Mouse (Mus musculus): ENCODE measurements around the gene Lcmt2. TPM values are rescaled to one million over a fixed set of nuclear protein-coding genes. Genes with fewer than 3 reads are reported as not detected.

Lcmt2 gene
- total RNA-seq (2018; cell fraction: chromatin; rRNA removed), result 10 to 100 TPM in 2 of 26 experiments, 1 to 10 TPM in 23, under 1 TPM in 1; 1.00 to 16.0 (median 4.2) TPM
- 10 to 100 TPM in 4 of 26 experiments, 1 to 10 TPM in 22; 1.7 to 12.4 (median 6.6) TPM for total RNA-seq (2018; cell fraction: cytosol; rRNA removed)
- total RNA-seq (2018; cell fraction: nucleus; rRNA removed), result 10 to 100 TPM in 6 of 26 experiments, 1 to 10 TPM in 20; 2.0 to 13.5 (median 4.5) TPM
- polyA plus RNA-seq (2018), result 4.3 to 10.6 TPM (median 10.2 TPM) in 3 replicates

GRCm38 (mm10) chr2:121140018-121140882 is at the start of gene Lcmt2, which contains the start of gene Adal:
TSS of gene Lcmt2 (minus strand) at chr2:121140653.
TSS of gene Adal (plus strand) at chr2:121140428.
- peaks cover 33% of the 10 kb centered on the region for H3K79me2 ChIP-seq (ENCODE audit: inconsistent target)
- peak within 1 kb of the TSS; percentile 55 for H3K4me3 ChIP-seq (ENCODE audit: inconsistent target)
- H3K36me3 ChIP-seq (ENCODE audit: inconsistent target), result no peaks in the 10 kb centered on the region
- WGBS (ENCODE audit: missing documents), result under 1% methylated on average over 82 of the region's 87 CpGs
- peak within 1 kb of the TSS; percentile 67 for H3K27ac ChIP-seq

DNA sequence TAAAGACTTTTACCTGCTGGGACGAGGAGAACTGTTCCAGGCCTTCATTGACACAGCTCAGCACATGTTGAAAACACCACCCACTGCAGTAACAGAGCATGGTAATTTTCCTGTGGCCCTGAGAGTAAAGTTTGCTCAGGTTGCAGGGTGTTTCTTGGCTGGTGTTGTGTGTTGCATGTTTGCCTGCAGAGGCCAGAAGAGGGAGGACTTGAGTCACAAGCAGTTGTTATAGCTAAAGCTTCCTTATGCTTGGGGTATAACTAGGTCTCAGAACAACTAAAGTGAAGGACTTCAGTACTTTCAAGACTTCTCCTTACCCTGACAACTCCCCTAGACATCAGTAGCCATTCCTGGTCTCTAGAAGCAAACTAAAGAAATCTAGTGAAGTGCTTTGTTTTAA is 48.1 kb upstream of the Lcmt2 start:
- Histone ChIP-seq H3K79me2 (ENCODE audit: inconsistent target) (no peaks in the 10 kb centered on the region), H3K36me3 (ENCODE audit: inconsistent target) (peaks cover 98% of the 10 kb centered on the region), H3K4me3 (ENCODE audit: inconsistent target) (no peak overlapping the region), H3K27ac (no peak overlapping the region)
- WGBS (ENCODE audit: missing documents), result 100% methylated on average over 1 of the region's 1 CpGs

GRCm38 (mm10) chr2:121184142-121184541 is 43.7 kb upstream of the Lcmt2 start:
- H3K79me2 ChIP-seq (ENCODE audit: inconsistent target), result peaks cover 23% of the 10 kb centered on the region
- no peak overlapping the region for H3K4me3 ChIP-seq (ENCODE audit: inconsistent target)
- H3K36me3 ChIP-seq (ENCODE audit: inconsistent target), result peaks cover 63% of the 10 kb centered on the region
- H3K27ac ChIP-seq, result no peak overlapping the region
- 100% methylated on average over 7 of the region's 7 CpGs for WGBS (ENCODE audit: missing documents)

GRCm38 (mm10) chr2:121183431-121183830 is 43.0 kb upstream of the Lcmt2 start:
- Histone ChIP-seq H3K27ac (no peak overlapping the region), H3K36me3 (ENCODE audit: inconsistent target) (peaks cover 56% of the 10 kb centered on the region), H3K4me3 (ENCODE audit: inconsistent target) (no peak overlapping the region), H3K79me2 (ENCODE audit: inconsistent target) (peaks cover 23% of the 10 kb centered on the region)
- 89% methylated on average over 5 of the region's 5 CpGs for WGBS (ENCODE audit: missing documents)

GRCm38 (mm10) chr2:121178828-121179479 is 38.5 kb upstream of the Lcmt2 start:
- WGBS (ENCODE audit: missing documents), result 51% methylated on average over 3 of the region's 3 CpGs
- no peak overlapping the region for H3K4me3 ChIP-seq (ENCODE audit: inconsistent target)

DNA sequence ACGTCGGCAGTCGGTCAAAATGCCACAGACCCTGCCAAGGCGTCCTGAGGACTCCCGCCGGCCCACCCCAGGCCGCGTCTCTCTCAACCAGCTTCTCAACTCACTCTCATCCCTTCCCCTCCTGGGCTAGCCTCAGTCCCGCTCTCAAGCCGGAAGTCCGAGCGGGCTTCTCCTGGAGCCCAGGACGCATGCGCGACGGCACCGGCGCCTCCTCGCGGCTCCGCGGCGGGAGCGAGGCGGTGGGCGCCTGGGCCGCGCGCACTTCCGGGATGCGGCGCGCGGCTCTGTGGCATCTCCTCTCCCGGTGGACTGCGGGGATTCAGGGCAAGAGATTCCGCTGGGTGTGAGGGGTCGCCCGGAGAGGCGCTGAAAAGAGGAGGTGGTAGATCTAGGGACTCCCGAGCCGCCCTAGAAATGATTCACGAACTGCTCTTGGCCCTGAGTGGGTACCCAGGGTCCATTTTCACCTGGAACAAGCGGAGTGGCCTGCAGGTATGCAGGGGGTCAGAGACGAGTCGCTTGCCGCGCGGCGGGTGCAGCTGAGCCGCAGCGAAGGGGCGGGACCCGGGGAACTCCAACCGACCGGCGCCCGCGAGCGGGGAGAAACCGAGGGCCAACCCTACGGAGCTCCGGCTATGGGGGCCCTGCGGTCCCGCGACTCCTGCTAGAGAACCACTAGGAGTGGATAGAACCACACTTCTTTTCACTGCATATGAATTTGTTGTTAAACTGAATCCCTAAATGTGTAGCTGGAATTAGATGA is 30.7 kb upstream of the Lcmt2 start, which contains the start of gene Zscan29:
TSS of gene Zscan29 (minus strand) at position 146 of the 763 bp plus-strand sequence.
- H3K36me3 ChIP-seq (ENCODE audit: inconsistent target), result peaks cover 33% of the 10 kb centered on the region
- WGBS (ENCODE audit: missing documents), result 1% methylated on average over 66 of the region's 66 CpGs
- H3K79me2 ChIP-seq (ENCODE audit: inconsistent target), result peaks cover 76% of the 10 kb centered on the region
- H3K4me3 ChIP-seq (ENCODE audit: inconsistent target), result peak within 1 kb of the TSS; percentile 77
- peak within 1 kb of the TSS; percentile 77 for H3K27ac ChIP-seq

More at GRCm38 (mm10) chr2:121178828-121179479, 38.5 kb upstream of the Lcmt2 start:
- Histone ChIP-seq H3K36me3 (ENCODE audit: inconsistent target) (peaks cover 31% of the 10 kb centered on the region), H3K79me2 (ENCODE audit: inconsistent target) (peaks cover 31% of the 10 kb centered on the region), H3K27ac (peak overlapping the region; percentile 78)

- Histone ChIP-seq H3K4me3 (ENCODE audit: inconsistent target) (peak within 1 kb of the TSS; percentile 77), H3K36me3 (ENCODE audit: inconsistent target) (peaks cover 32% of the 10 kb centered on the region), H3K27ac (peak within 1 kb of the TSS; percentile 77), H3K79me2 (ENCODE audit: inconsistent target) (peaks cover 76% of the 10 kb centered on the region)
- WGBS (ENCODE audit: missing documents), result 0% methylated on average over 38 of the region's 38 CpGs
These were observed 30.1 kb upstream of the Lcmt2 start, which contains the start of gene Tubgcp4 for GRCm38 (mm10) chr2:121170481-121170971. TSS of gene Tubgcp4 (plus strand) at chr2:121170654.

- WGBS (ENCODE audit: missing documents), result 4% methylated on average over 9 of the region's 9 CpGs
- peaks cover 76% of the 10 kb centered on the region for H3K79me2 ChIP-seq (ENCODE audit: inconsistent target)
- peak overlapping the region; percentile 77 for H3K27ac ChIP-seq
- H3K36me3 ChIP-seq (ENCODE audit: inconsistent target), result peaks cover 31% of the 10 kb centered on the region
- H3K4me3 ChIP-seq (ENCODE audit: inconsistent target), result peak overlapping the region; percentile 77
These were observed 29.4 kb upstream of the Lcmt2 start for GRCm38 (mm10) chr2:121169902-121170301.

- Histone ChIP-seq H3K79me2 (ENCODE audit: inconsistent target) (peaks cover 70% of the 10 kb centered on the region), H3K36me3 (ENCODE audit: inconsistent target) (peaks cover 35% of the 10 kb centered on the region), H3K4me3 (ENCODE audit: inconsistent target) (peak overlapping the region; percentile 77), H3K27ac (peak overlapping the region; percentile 77)
- WGBS (ENCODE audit: missing documents), result 47% methylated on average over 4 of the region's 4 CpGs
These were observed 28.7 kb upstream of the Lcmt2 start for GRCm38 (mm10) chr2:121169173-121169572.

GRCm38 (mm10) chr2:121153100-121153499 is 12.6 kb upstream of the Lcmt2 start:
- no peaks in the 10 kb centered on the region for H3K79me2 ChIP-seq (ENCODE audit: inconsistent target)
- H3K4me3 ChIP-seq (ENCODE audit: inconsistent target), result no peak overlapping the region
- WGBS (ENCODE audit: missing documents), result 88% methylated on average over 3 of the region's 3 CpGs
- H3K36me3 ChIP-seq (ENCODE audit: inconsistent target), result peaks cover 7% of the 10 kb centered on the region
- no peak overlapping the region for H3K27ac ChIP-seq

GRCm38 (mm10) chr2:121149679-121150078 is 9.2 kb upstream of the Lcmt2 start:
- H3K27ac ChIP-seq, result no peak overlapping the region
- H3K36me3 ChIP-seq (ENCODE audit: inconsistent target), result peaks cover 15% of the 10 kb centered on the region
- 89% methylated on average over 5 of the region's 5 CpGs for WGBS (ENCODE audit: missing documents)
- H3K79me2 ChIP-seq (ENCODE audit: inconsistent target), result no peaks in the 10 kb centered on the region
- no peak overlapping the region for H3K4me3 ChIP-seq (ENCODE audit: inconsistent target)

DNA sequence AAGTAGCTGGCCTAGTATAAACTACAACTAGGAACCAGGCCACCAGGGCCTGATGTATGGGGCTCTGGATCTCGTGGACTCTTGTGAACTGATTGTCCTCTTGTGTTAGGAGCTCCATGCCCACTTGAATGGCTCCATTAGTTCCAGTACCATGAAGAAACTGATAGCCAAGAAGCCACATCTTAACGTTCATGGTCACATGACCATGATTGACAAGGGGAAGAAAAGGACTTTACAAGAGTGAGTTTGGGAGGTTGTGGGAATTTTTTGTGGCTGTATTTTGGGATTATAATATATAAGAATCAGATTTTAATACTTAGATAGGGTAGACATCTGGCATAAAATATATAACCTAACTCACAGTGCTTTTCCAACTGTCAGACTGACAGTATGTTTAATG is 2.0 kb upstream of the Lcmt2 start:
- 81% methylated on average over 2 of the region's 2 CpGs for WGBS (ENCODE audit: missing documents)
- Histone ChIP-seq H3K27ac (no peak overlapping the region), H3K4me3 (ENCODE audit: inconsistent target) (no peak overlapping the region), H3K36me3 (ENCODE audit: inconsistent target) (peaks cover 8% of the 10 kb centered on the region; the same call in 1 of the 2 replicates), H3K79me2 (ENCODE audit: inconsistent target) (peaks cover 32% of the 10 kb centered on the region)

DNA sequence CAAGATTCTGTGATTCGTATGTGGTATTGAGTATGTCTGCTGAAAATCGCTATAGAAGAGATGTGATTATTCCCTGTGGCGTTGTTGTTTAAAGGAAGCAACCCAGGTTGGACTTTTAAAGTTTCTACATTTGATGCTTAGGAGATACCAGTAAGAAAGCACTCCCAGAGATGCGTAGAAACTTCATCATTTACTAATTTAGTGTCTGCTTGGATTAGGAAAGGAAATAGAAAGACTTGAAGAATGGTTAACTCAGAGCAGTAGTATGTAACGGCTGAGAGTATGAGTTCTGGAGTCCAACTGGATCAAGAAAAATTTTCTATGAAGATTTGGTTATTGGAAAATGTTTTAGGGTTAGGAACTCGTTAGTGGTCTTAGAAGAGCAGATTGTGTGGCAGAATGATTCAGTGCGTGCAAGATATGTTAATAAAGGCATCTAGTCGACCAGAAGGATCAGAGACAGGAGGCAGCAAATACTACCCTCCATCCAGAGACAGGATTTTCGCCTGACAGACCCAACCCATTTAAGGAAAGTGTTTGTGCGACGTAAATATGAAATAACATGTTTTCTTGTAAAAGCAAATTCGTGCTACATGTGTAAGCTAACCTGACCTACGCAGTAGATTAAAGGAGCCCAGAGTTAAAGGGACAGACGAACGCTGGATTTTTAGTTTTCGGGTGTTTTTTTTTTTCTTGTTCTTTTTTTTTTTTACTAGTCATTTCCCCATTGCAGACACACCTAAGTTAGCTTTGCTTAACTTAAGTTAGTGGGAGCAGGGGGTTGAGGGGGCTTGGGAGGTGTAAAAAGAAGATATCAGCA is 973 bp upstream of the Lcmt2 start:
- WGBS (ENCODE audit: missing documents), result 71% methylated on average over 16 of the region's 16 CpGs
- Histone ChIP-seq H3K27ac (peak overlapping the region; percentile 67; the same call in 1 of the 2 replicates), H3K36me3 (ENCODE audit: inconsistent target) (0 out of 2 replicates have a peak, but pooled peaks cover 3% of the 10 kb centered on the region), H3K4me3 (ENCODE audit: inconsistent target) (peak overlapping the region; percentile 55), H3K79me2 (ENCODE audit: inconsistent target) (peaks cover 33% of the 10 kb centered on the region)

Data from macrophage (primary cell).